Mouse (Mus musculus): ENCODE measurements around the gene Fto. TPM values are rescaled to one million over a fixed set of nuclear protein-coding genes. Genes with fewer than 3 reads are reported as not detected.

The Fto gene
- total RNA-seq, 1 experiment, result 16.8 TPM

GRCm38 (mm10) chr8:91611723-91612362 lies 298.5 kb downstream of the Fto start:
- H3K36me3 ChIP-seq (ENCODE audit: control insufficient read depth, insufficient read depth, low read length, poor library complexity, severe bottlenecking), result no peaks in the 10 kb centered on the region
- TF ChIP-seq HCFC1 (IDR thresholded peaks at IDR 0.05; ENCODE audit: borderline replicate concordance, insufficient read depth, low read length) (no peak), ZC3H11A (IDR thresholded peaks at IDR 0.05; ENCODE audit: borderline replicate concordance, low read depth, low read length) (no peak), MAFK (IDR thresholded peaks at IDR 0.05; ENCODE audit: insufficient read depth, low read depth, low read length) (no peak), CHD2 (IDR thresholded peaks at IDR 0.05; ENCODE audit: low read depth, low read length) (no peak), ZNF384 (IDR thresholded peaks at IDR 0.05; ENCODE audit: low read depth, low read length) (no peak)
- H3K27ac ChIP-seq (ENCODE audit: insufficient read depth, low read depth, low read length, poor library complexity, severe bottlenecking), result no peak overlapping the region
- H3K4me3 ChIP-seq (ENCODE audit: insufficient read depth in 1 of 2, low read depth in 1 of 2, low read length in 2 of 2, poor library complexity in 1 of 2, severe bottlenecking in 1 of 2), result no peak overlapping the region
- DNase-seq (ENCODE audit: low read depth, low spot score), result no peak
- no peaks in the 10 kb centered on the region for H3K4me1 ChIP-seq (ENCODE audit: control insufficient read depth in 2 of 2, insufficient read depth in 2 of 2, low read length in 2 of 2, poor library complexity in 1 of 2)
- no peaks in the 10 kb centered on the region for H3K9me3 ChIP-seq (ENCODE audit: control insufficient read depth, insufficient read depth, low read depth, low read length)
- H3K9ac ChIP-seq (ENCODE audit: insufficient read depth, low read depth, low read length, poor library complexity, severe bottlenecking), result no peak overlapping the region
- in situ Hi-C loops (cut with MboI; ENCODE audit: low sequenced_read_pairs in 2 of 2, unreplicated experiment in 2 of 2), result no loop called here

- H3K36me3 ChIP-seq (ENCODE audit: control insufficient read depth, insufficient read depth, low read length, poor library complexity, severe bottlenecking), result no peaks in the 10 kb centered on the region
- no peak for DNase-seq (ENCODE audit: low read depth, low spot score)
- no peak overlapping the region for H3K27ac ChIP-seq (ENCODE audit: insufficient read depth, low read depth, low read length, poor library complexity, severe bottlenecking)
- H3K4me3 ChIP-seq (ENCODE audit: insufficient read depth in 1 of 2, low read depth in 1 of 2, low read length in 2 of 2, poor library complexity in 1 of 2, severe bottlenecking in 1 of 2), result no peak overlapping the region
- in situ Hi-C loops (cut with MboI; ENCODE audit: low sequenced_read_pairs in 2 of 2, unreplicated experiment in 2 of 2), result no loop called here
- H3K9me3 ChIP-seq (ENCODE audit: control insufficient read depth, insufficient read depth, low read depth, low read length), result no peaks in the 10 kb centered on the region
- no peak overlapping the region for H3K9ac ChIP-seq (ENCODE audit: insufficient read depth, low read depth, low read length, poor library complexity, severe bottlenecking)
- TF ChIP-seq CHD2 (IDR thresholded peaks at IDR 0.05; ENCODE audit: low read depth, low read length) (no peak), MAFK (IDR thresholded peaks at IDR 0.05; ENCODE audit: insufficient read depth, low read depth, low read length) (no peak), ZC3H11A (IDR thresholded peaks at IDR 0.05; ENCODE audit: borderline replicate concordance, low read depth, low read length) (no peak), ZNF384 (IDR thresholded peaks at IDR 0.05; ENCODE audit: low read depth, low read length) (no peak), HCFC1 (IDR thresholded peaks at IDR 0.05; ENCODE audit: borderline replicate concordance, insufficient read depth, low read length) (no peak)
- H3K4me1 ChIP-seq (ENCODE audit: control insufficient read depth in 2 of 2, insufficient read depth in 2 of 2, low read length in 2 of 2, poor library complexity in 1 of 2), result no peaks in the 10 kb centered on the region
Observed at GRCm38 (mm10) chr8:91612387-91613130, 299.2 kb downstream of the Fto start.

GRCm38 (mm10) chr8:91613603-91614002 lies 300.3 kb downstream of the Fto start:
- H3K36me3 ChIP-seq (ENCODE audit: control insufficient read depth, insufficient read depth, low read length, poor library complexity, severe bottlenecking), result no peaks in the 10 kb centered on the region
- H3K9me3 ChIP-seq (ENCODE audit: control insufficient read depth, insufficient read depth, low read depth, low read length), result no peaks in the 10 kb centered on the region
- TF ChIP-seq MAFK (IDR thresholded peaks at IDR 0.05; ENCODE audit: insufficient read depth, low read depth, low read length) (no peak), HCFC1 (IDR thresholded peaks at IDR 0.05; ENCODE audit: borderline replicate concordance, insufficient read depth, low read length) (no peak), ZNF384 (IDR thresholded peaks at IDR 0.05; ENCODE audit: low read depth, low read length) (no peak), ZC3H11A (IDR thresholded peaks at IDR 0.05; ENCODE audit: borderline replicate concordance, low read depth, low read length) (no peak), CHD2 (IDR thresholded peaks at IDR 0.05; ENCODE audit: low read depth, low read length) (no peak)
- DNase-seq (ENCODE audit: low read depth, low spot score), result no peak
- H3K9ac ChIP-seq (ENCODE audit: insufficient read depth, low read depth, low read length, poor library complexity, severe bottlenecking), result no peak overlapping the region
- in situ Hi-C loops (cut with MboI; ENCODE audit: low sequenced_read_pairs in 2 of 2, unreplicated experiment in 2 of 2), result no loop called here
- no peak overlapping the region for H3K4me3 ChIP-seq (ENCODE audit: insufficient read depth in 1 of 2, low read depth in 1 of 2, low read length in 2 of 2, poor library complexity in 1 of 2, severe bottlenecking in 1 of 2)
- no peaks in the 10 kb centered on the region for H3K4me1 ChIP-seq (ENCODE audit: control insufficient read depth in 2 of 2, insufficient read depth in 2 of 2, low read length in 2 of 2, poor library complexity in 1 of 2)
- H3K27ac ChIP-seq (ENCODE audit: insufficient read depth, low read depth, low read length, poor library complexity, severe bottlenecking), result no peak overlapping the region

GRCm38 (mm10) chr8:91615196-91615595 lies 301.9 kb downstream of the Fto start:
- Histone ChIP-seq H3K9me3 (ENCODE audit: control insufficient read depth, insufficient read depth, low read depth, low read length) (no peaks in the 10 kb centered on the region), H3K4me3 (ENCODE audit: insufficient read depth in 1 of 2, low read depth in 1 of 2, low read length in 2 of 2, poor library complexity in 1 of 2, severe bottlenecking in 1 of 2) (no peak overlapping the region), H3K36me3 (ENCODE audit: control insufficient read depth, insufficient read depth, low read length, poor library complexity, severe bottlenecking) (no peaks in the 10 kb centered on the region), H3K4me1 (ENCODE audit: control insufficient read depth in 2 of 2, insufficient read depth in 2 of 2, low read length in 2 of 2, poor library complexity in 1 of 2) (no peaks in the 10 kb centered on the region), H3K9ac (ENCODE audit: insufficient read depth, low read depth, low read length, poor library complexity, severe bottlenecking) (no peak overlapping the region), H3K27ac (ENCODE audit: insufficient read depth, low read depth, low read length, poor library complexity, severe bottlenecking) (no peak overlapping the region)
- no peak for DNase-seq (ENCODE audit: low read depth, low spot score)
- in situ Hi-C loops (cut with MboI; ENCODE audit: low sequenced_read_pairs in 2 of 2, unreplicated experiment in 2 of 2), result no loop called here
- TF ChIP-seq CHD2 (IDR thresholded peaks at IDR 0.05; ENCODE audit: low read depth, low read length), result no peak
- no peak for TF ChIP-seq HCFC1 (IDR thresholded peaks at IDR 0.05; ENCODE audit: borderline replicate concordance, insufficient read depth, low read length)
- no peak for TF ChIP-seq ZC3H11A (IDR thresholded peaks at IDR 0.05; ENCODE audit: borderline replicate concordance, low read depth, low read length)
- TF ChIP-seq MAFK (IDR thresholded peaks at IDR 0.05; ENCODE audit: insufficient read depth, low read depth, low read length), result no peak
- no peak for TF ChIP-seq ZNF384 (IDR thresholded peaks at IDR 0.05; ENCODE audit: low read depth, low read length)
